Mouse (Mus musculus) induced T-regulatory cell, adult 2 months (primary cell): ENCODE measurements around the gene Sumo2.
"Not testable (repeated sequence)": the region's sequence is repeated elsewhere in the genome, so short reads cannot be mapped to it uniquely, and the experiment has no call there.

Experiments
- DNase-seq: peaks from one replicate; pipeline ENCODE4 v3.0.0-alpha.2; 2012; ENCODE audit warnings: low read depth

Sumo2 gene

DNA sequence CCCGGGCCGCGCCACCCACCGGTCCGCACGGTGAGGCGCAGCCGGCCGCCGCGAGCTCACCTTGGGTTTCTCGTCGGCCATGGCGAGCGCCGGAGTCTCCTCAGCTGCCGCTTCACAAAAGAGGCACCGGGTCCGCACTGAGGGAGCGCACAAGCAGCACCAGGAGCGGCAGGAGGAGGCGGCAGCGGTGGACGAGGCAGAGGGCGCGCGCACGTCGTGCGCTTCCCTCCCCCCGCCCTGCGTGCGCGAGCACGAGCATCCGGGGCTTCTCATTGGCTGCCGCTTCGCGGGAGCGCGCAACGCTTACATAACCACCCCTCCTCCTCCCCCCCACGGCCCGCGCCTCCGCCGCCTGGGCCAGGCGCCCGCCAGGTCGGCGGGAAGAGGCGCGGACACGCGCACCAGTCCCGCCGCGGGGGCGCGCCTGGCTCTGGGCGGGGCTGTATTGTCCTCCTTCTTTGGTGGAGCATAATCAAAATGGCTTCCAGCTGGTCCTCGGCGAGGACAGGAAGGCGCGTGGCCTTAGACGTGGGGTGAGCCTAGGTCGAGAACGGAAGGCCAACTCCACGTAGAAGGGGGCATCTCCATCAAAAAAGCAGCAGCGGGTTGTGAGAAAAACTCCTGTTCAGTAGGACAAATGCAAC is at the start of gene Sumo2:
Sumo2 (minus strand) TSS at position 239 of the 644 bp plus-strand sequence.
- peak; percentile 98 for DNase-seq

DNA sequence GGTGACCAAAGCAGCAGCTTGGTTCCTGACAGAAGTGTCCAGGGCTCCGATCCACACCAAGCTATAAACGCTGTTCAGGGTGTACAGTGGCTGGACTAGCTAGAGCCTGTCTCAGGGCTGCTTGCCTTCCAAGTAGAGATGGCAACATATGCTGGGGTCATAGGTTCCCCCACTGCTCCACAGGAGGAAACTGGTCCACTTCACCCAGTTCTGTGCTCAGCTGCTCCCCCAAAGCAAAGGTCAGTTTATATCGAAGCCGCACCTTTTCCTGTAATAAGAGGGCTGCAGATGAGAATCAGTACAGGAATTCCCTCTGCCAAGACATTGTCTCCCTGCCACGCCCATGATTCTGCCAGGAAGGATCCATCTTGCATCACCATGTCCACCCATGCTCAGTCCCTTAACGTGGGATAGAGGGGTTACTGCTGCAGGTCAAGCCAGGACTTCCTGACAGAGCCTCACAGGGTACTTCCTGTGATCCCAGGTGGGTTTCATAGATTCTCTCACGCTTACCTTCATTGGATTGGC is 49.6 kb upstream of the Sumo2 start:
- no peak for DNase-seq

DNA sequence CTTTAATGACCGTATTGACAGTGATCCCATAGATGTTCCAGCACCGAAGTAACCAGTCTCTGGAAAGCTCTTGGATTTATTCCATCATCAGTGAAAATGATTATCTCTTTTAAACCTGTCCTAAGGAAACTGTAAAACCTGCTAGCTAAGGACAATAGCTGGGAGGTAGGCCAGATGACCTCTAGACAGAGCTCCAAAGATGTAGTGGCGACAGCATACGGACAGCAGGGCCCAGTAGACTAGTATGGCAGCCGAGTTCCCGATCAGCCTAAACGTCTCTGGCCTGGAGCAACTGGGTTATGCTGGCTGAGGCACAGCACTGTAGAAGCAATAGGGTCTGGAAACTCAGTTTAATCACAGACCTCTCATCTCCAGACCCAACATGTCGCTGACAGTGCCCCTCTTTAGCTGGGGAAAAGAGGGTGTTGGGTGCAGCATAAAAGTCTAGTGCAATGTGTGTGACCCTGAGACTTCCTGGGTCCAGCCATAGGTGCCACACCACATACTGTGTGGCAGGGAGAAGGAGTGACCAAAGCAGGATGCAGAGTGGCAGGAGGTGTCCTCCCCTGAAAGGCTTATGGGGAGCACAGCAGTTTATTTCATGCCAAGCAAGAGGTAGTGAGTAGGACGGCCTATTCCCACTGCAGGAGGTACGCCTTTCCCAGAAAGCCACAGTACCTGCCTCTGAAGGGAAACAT is 48.4 kb upstream of the Sumo2 start:
- no peak for DNase-seq

DNA sequence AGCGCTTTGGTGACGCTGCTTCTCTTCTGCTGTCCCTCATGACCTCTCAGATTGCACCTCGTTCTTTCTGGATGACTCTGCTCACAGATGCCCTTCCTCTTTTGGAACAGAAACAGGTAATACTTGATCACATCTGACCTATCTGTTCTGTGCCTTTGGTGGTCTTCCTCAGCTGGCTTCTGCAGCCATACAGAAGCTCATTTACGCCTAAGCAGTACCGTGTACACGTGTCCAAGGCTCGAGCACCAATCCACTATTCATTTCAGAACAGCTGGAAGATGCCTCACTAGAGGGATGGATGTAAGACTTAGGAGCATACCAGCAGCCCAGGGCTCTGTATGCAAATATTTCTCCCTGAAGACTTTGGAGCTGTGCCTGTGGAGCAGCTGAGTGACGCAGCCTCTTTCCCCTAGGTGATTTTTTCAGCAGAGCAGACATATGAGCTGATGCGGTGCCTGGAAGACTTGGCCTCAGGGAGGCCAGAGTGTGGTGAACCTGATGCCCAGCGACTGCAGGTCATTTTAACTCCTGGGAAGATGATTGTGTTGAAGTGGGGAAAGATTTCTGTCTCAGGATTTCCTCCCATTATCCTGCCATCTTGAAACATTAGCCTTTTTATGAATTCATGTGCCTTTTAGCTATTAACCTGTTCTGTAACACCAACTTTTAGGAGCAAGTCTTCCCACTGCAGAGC is 47.0 kb upstream of the Sumo2 start:
- no peak for DNase-seq

DNA sequence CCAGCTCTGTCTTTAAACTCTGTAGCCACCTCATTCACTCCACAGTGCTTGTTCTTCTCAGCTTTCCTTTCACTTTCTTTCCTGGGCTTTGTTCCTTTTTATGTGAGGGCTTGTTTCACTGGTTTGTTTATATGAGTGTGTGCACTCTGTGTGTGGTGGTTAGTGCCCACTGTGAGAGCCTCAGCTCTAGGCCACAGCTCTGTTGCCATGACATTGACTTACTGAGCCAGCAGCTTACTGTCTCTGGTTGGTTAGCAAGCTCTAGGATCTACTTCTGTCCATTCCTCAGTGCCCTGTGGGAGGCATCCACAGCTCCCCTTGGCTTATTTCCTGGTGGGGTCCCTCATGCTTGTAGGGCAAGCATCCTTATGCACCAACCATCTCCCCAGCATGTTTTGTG is 43.0 kb upstream of the Sumo2 start:
- no peak for DNase-seq

DNA sequence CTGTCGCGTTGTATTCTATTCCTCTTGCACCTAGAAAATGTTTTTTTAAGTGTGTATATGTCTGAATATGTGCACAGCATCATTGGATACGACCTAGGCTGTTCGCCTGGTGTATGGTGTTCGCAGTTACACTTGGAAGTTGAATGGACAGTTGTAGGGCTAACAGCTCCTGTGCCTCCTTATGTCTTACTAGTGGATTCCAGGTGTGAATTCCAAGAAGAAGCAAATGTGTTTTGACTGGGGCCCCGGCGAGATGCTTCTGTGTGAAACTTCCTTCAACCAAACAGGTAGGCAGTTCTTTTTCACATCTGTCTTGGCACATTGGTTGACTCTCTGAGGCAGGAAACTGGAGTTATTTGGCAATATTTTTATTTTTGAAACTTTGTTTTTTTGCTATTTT is 28.9 kb upstream of the Sumo2 start:
- DNase-seq = peak; percentile 27

DNA sequence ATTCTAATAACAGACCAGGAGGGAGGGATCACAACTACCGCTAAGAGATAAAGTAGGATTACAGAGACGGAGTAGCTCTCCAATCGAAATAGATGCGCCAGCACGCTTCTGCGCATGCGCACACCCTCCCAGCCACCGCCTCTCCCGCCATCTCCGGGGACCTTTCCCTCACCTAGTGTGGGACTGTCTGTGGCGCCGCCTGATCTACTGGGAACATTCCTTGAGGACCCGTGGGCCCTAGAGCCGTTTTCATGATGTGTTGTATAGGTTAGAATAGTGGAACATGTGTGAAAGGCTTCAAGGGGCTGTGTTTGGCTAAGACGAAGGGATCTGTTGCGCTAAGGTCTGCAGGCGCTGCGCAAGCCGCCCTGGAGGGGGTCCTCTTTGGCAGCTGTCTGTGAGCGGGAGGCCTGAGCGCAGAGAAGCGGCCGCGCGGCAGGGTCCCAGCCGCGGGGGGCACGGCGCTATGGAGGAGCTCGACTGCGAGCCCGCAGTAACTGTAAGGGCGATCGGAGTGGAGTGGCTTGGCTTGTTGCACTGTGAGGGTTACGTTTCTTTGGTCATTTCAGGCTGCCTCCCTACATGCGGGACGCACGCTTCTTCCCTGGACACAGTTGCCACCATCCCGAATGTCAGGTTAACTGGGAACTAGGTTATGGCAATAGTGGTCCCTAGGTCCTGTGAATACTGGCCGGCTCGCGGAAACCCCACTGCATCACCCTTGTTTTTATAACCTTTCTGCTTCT is 28.2 kb upstream of the Sumo2 start, which contains the start of gene Nup85:
Nup85 (plus strand) TSS at position 371 of the 746 bp plus-strand sequence.
- DNase-seq = peak; percentile 98

DNA sequence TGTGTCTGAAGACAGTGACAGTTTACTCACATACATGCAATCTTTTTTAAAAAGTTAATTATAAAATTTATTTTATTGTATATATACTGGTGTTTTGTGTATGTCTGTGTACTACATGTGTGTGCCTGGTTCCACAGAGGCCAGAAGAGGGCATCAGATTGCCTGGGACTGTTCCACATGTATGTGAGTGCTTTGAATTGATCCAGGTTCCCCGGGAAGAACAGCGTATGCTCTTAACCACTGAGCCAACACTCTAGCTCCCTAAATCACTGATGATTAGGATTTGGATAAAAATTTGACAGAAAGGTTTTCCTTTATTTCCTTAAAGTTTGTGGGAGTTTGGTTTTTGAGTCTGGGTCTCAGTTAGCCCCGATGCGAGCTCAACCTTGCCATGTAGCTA is 27.3 kb upstream of the Sumo2 start:
- DNase-seq = no peak

DNA sequence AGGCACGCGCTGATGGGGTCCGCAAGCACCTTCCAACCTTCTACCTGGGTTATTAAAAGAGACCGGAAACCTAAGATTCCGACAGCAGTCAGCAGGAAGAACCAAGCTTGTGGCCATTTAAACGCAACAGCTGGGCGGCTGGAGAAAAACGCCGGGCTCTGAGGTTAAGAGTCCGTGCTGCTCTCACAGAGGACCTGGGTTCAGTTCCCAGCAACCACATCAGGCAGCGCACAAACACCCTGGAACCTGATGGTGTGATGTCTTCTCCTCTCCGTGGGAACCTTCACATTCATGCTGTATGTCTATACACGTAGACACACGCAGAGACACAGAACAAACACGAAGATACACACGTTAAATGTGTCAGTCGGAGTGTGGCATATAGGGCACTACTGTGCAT is 19.6 kb upstream of the Sumo2 start:
- no peak for DNase-seq

DNA sequence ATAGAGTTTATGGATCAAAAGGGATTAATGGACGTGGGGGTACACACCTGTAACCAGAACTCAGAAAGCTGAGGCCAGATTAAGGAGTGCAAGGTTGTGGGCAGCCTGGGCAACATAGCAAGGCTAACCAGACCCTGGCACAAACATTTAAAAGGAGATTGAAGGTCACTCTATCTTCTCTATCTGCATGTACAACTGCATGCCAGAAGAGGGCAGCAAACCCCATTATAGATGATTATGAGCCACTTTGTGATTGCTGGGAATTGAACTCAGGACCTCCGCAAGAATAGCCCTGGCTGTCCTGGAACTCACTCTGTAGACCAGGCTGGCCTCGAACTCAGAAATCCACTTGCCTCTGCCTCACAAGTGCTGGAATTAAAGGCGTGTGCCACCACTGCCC is 16.7 kb upstream of the Sumo2 start:
- DNase-seq = peak; percentile 66

DNA sequence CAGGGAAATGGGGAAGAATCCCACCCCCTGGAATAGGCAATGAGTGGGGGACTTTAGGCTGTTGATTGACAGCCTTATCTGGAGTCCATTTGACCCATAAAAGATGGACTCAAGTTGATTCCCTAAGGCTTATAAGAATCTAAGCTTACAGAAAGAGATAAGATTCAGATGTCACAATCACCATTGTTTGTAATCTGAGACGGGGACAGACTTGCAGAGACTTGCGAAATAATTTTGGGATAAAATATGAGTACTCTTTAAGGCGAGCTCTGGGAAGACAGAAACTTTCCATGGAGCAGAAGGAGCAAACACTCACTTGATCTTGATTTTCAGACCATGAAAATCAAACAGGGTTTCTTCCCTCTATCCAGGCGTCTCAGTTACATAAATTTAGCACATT is 7.5 kb upstream of the Sumo2 start:
- no peak for DNase-seq

DNA sequence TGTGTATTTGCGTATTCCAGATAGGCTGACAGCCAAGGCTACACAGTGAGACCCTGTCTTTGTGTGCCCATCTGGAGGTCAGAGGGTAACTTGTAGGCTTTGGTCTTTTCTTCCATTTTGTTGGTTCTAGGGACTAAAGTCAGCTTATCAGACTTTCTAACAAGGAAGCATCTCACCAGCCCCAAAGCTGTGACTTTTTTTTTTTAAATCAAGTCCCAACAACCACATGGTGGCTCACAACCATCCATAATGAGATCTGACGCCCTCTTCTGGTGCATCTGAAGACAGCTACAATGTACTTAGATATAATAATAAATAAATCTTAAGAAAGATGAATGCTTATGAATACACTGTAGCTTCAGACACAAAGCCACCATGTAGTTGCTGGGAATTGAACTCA is 2.0 kb upstream of the Sumo2 start:
- DNase-seq = peak; percentile 62

DNA sequence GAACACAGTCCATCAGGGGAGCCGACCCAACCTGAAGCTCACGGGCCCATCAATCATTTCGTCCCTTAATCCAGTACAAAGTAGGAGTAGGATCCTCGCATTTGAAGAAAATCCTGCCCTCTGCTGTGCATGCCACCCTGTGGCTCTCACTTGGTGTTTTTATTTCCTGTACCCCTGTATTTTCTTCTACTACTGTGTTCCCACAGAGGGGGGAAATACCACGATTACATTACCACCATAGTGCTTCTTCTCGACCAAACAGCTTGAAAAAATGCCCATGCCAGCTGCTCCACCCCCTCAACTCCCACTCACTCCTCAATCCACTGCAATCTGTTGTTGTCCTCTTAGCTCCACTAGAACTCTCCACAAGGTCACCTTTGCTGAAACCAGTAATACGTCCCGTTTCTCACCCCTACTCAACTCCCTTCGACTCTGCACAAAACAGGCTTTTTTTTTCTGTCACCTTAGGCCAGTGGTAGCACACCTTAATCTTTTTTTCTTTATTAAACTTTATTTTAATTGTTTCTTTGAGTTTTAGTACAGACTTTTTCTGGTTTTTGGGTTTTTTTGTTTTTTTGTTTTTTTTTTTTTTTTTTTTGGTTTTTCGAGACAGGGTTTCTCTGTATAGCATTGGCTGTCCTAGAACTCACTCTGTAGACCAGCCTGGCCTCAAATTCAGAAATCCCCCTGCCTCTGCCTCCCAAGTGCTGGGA is 936 bp upstream of the Sumo2 start:
- peak; percentile 61 for DNase-seq

DNA sequence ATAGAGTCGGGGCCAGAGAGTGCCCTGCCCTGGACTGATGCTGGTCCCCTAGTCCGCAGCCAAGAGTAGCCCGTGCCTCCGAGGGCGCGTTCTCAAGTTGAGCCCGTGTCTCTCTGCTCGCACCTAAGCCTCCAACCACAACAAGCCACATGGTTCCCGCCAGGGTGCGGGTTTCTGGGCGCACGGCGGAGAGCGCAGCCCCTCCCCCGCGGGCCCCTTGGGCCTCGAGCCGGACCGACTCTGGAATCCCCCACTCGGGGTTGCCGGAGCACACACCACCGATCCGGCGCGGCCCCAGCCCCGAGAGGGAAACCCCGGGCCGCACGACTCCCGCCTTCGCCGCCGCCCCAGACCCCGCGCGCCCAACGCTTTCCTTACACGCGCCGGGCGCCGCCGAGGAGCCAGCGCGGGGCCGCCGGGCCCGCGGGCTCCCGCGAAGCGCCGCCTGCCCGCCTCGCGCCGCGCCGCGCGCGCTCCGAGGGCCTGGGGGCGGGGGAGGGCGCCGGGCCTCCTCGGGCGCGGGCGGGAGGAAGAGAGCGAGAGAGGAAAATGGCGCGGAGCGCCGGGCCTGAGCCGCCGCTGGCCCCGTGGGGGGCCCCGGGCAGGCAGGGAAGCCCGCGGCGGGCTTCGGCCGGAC is 557 bp downstream of the Sumo2 start:
- peak; percentile 82 for DNase-seq

DNA sequence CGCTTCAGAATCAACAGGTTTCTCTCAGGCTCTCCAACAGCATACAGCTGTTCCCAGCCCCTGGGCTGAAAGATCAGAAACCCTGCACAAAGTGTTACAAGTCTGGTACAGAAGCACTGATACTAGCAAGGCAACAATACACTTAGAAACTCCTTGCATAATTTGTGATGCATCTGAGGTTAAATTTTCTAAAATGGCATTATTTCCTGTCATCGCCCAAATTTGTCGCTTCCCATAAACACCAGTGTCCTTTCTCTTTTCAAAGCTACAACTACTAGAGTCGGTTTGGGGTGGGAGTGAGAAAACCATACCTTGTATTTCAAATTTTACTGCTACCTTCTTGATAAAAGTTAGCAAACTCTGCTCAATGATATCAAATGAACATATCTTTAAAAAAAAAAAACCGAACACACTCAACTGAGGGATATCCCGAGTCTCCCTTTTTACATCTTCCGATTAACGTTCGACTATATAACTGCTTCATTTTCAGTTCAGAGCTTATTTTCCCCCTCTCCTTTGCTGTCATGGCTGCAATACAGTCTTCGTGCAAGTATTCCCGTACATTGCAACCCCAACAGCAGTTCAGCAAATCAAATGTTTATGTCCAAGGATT is 1.2 kb downstream of the Sumo2 start:
- DNase-seq = peak; percentile 50

DNA sequence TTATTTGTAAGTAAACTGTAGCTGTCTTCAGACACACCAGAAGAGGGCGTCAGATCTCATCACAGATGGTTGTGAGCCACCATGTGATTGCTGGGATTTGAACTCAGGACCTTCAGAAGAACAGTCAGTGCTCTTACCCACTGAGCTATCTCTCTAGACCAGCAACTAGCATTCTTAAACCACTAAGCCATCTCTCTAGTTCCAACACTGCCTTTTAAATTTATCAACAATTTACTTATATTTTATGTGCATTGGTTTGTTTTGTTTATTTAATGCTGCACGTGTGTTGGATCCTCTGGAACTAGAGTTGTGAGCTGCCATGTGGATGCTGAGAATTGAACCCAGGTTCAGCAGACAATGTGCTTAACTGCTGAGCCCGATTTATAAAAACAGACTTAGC is 9.6 kb downstream of the Sumo2 start:
- DNase-seq = not testable (repeated sequence)

DNA sequence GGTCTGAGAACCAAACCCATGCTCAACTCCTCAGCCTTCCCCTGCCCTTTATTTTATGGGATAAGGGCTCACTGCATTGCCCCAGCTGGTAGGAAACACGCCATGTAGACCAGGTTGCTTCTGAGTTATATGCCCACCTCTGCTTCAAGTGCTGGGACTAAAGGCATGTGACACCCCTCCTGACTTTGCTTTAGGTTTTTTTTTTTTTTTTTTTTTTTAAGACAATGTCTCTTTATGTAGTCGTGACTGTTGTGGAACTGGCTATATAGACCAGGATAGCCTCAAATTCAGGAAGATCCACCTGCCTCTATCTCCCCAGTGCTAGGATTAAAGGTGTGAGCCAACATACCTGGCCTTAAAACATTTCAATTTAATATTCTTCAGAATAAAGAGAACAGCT is 13.4 kb downstream of the Sumo2 start:
- DNase-seq = no peak

DNA sequence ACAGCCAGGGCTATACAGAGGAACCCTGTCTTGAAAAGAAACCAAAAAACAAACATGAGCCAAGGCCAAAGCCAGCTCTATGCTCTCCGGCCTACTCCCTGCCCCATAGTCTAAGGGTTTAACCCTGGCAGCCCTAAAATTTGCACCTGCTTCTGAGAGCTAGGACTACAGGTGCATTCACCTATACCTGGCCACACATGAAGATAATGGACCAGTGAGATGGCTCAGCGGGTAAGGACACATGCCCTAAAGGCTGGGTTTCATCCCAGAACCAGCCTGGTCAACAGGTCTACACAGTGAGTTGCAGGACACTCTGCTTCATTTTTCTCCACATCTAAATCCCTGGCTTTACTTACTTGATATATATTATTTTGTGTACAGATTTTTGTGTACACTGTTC is 13.8 kb downstream of the Sumo2 start:
- DNase-seq = no peak

DNA sequence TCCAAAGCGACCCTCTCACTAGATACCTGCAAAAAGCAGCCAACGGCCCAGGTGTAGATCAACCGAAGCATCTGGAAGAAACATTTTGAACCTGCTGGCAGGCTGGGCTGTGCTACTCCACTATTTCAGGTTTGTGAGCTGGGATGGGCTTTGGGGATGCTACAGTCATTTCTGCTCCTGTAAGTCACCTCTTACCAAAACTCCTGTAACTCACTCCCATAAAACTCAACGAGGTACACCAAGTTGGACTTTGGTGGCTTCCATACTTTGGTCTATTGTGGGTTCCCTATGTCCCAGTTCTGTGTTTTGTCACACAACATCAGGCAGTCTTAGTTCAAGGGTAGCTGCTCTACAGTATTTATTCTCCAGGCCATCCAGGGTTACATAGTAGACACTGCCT is 15.0 kb downstream of the Sumo2 start:
- DNase-seq = no peak

DNA sequence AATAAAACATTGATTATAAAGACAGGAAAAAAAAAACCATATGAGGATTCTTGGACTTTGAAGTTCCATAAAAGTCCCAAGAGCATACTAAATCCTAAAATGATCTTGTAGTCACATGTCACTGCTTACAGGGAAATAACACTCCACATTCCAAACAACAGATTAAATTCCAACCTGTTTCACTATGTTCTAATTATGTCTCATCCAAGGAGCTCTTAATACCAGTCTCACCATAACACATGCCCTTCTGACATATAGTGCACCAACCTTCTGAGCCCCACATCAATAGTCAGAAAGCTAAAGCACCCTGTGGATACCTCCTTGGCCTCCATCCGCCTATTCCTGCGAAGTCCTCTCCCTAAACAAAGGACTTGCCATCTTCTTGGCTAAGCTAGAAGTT is 15.9 kb downstream of the Sumo2 start:
- DNase-seq = no peak

DNA sequence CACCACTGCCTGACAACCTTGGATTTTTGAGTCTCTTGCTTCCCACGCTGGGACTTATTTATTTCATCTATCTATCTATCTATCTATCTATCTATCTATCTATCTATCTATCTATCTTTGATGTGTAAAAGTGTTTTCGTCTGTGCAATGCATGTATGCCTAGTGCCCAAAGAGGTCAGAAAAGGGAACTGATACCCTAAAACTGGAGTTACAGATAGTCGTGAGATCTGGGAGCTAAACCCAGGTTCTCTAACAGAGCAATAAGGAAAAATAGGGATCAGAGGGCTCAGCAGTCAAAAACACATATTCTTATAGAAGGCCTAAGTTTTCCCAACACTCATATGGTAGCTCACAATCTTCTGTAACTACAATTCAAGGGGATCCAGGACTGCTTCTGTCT is 16.5 kb downstream of the Sumo2 start:
- no peak for DNase-seq
